Mouse (Mus musculus) CH12.LX (cell line): ENCODE measurements around the gene Tas1r1. TPM values are rescaled to one million over a fixed set of nuclear protein-coding genes. Genes with fewer than 3 reads are reported as not detected.
A peak's percentile ranks its signal among the peaks of the same experiment; 100 is the strongest.
"Not testable (repeated sequence)": the region's sequence is repeated elsewhere in the genome, so short reads cannot be mapped to it uniquely, and the experiment has no call there.

Experiments used
- DNase-seq: peaks from one replicate; pipeline ENCODE4 v3.0.0-alpha.2; 2013; ENCODE audit errors: extremely low read depth
- H3K27ac ChIP-seq: 2 replicates; pipeline ENCODE4 v1.5.1; 2012; ENCODE audit warnings: low read depth, mild to moderate bottlenecking, control low read depth, moderate library complexity; ENCODE audit not compliant: insufficient read depth
- H3K27me3 ChIP-seq: replicated peaks from 2 replicates; pipeline ENCODE3; 2012; ENCODE audit warnings: inconsistent platforms
- H3K36me3 ChIP-seq, 2 experiments: replicated peaks in 1 of 2; 2 replicates each; pipeline versions ENCODE3 to v1.6.1; 2012; ENCODE audit warnings: inconsistent platforms in 1 of 2, low read length in 1 of 2, mild to moderate bottlenecking in 1 of 2, mixed read lengths in 1 of 2, moderate library complexity in 1 of 2; ENCODE audit not compliant: control insufficient read depth in 1 of 2, insufficient read depth in 1 of 2
- H3K4me1 ChIP-seq, 2 experiments: 2 replicates each; pipeline ENCODE4 v1.6.1; 2012; ENCODE audit warnings: inconsistent platforms in 1 of 2, moderate library complexity in 1 of 2; ENCODE audit not compliant: insufficient read depth in 2 of 2, control insufficient read depth in 1 of 2
- H3K4me2 ChIP-seq: 2 replicates; pipeline ENCODE4 v1.6.1; 2012; ENCODE audit warnings: low read depth, mild to moderate bottlenecking, control low read depth; ENCODE audit not compliant: poor library complexity, insufficient read depth, severe bottlenecking
- H3K4me3 ChIP-seq, 3 experiments: fragments of 150-350 bp in 1 of 3; sonication (generic) in 1 of 3; replicated peaks in 1 of 3; 2 replicates each; pipeline versions ENCODE3 to v1.5.1; 2011 to 2012; ENCODE audit warnings: low read depth in 2 of 3, low read length in 2 of 3, mild to moderate bottlenecking in 2 of 3, moderate library complexity in 2 of 3, control low read depth in 1 of 3, improper control_type of control experiment in 1 of 3, inconsistent platforms in 1 of 3, mixed read lengths in 1 of 3; ENCODE audit not compliant: poor library complexity in 1 of 3
- H3K79me2 ChIP-seq: replicated peaks from 2 replicates; pipeline ENCODE4 v1.6.1; 2012; ENCODE audit warnings: mild to moderate bottlenecking, moderate library complexity; ENCODE audit not compliant: control insufficient read depth, poor library complexity, insufficient read depth, severe bottlenecking; ENCODE audit errors: extremely low read depth
- H3K9ac ChIP-seq: 2 replicates; pipeline ENCODE4 v1.6.1; 2012; ENCODE audit warnings: low read depth, mild to moderate bottlenecking, control low read depth, moderate library complexity; ENCODE audit not compliant: insufficient read depth
- H3K9me3 ChIP-seq: replicated peaks from 2 replicates; pipeline ENCODE3; 2012; ENCODE audit warnings: low read length, inconsistent platforms, mixed read lengths
- CTCF ChIP-seq, 2 experiments: IDR thresholded peaks in 1 of 2; conservative IDR thresholded peaks in 1 of 2; 2 replicates each; pipeline ENCODE4 v1.5.1; 2011 to 2012; ENCODE audit warnings: low read depth in 2 of 2, low read length in 2 of 2, improper control_type of control experiment in 1 of 2, inconsistent platforms in 1 of 2, mild to moderate bottlenecking in 1 of 2, moderate library complexity in 1 of 2
- IRF4 ChIP-seq: IDR thresholded peaks from 2 replicates; pipeline ENCODE4 v1.6.1; 2014; ENCODE audit warnings: low read depth, mild to moderate bottlenecking, inconsistent platforms, low read length, improper control_type of control experiment
- MAX ChIP-seq: IDR thresholded peaks from 2 replicates; pipeline ENCODE4 v1.6.1; 2011; ENCODE audit warnings: low read length, improper control_type of control experiment
- PAX5 ChIP-seq: IDR thresholded peaks from 2 replicates; pipeline ENCODE4 v1.6.1; 2012; ENCODE audit warnings: low read length, inconsistent platforms, mixed read lengths
- POLR2A ChIP-seq: IDR thresholded peaks from 2 replicates; pipeline ENCODE4 v1.6.1; 2011; ENCODE audit warnings: low read depth, mild to moderate bottlenecking, improper control_type of control experiment, low read length
- RCOR1 ChIP-seq: conservative IDR thresholded peaks from 2 replicates; pipeline ENCODE4 v1.6.1; 2012; ENCODE audit warnings: low read depth, mild to moderate bottlenecking, inconsistent platforms, low read length, improper control_type of control experiment
- SMC3 ChIP-seq: IDR thresholded peaks from 2 replicates; pipeline ENCODE4 v1.6.1; 2011; ENCODE audit warnings: low read depth, low read length, improper control_type of control experiment
- UBTF ChIP-seq: IDR thresholded peaks from 2 replicates; pipeline ENCODE4 v1.6.1; 2012; ENCODE audit warnings: low read depth, mild to moderate bottlenecking, inconsistent platforms, low read length, improper control_type of control experiment, moderate library complexity
- ZKSCAN1 ChIP-seq: IDR thresholded peaks from 2 replicates; pipeline ENCODE4 v1.6.1; 2012; ENCODE audit warnings: low read depth, inconsistent platforms, low read length, improper control_type of control experiment, borderline replicate concordance
- ZMIZ1 ChIP-seq: IDR thresholded peaks from 2 replicates; pipeline ENCODE4 v1.6.1; 2012; ENCODE audit warnings: low read depth, mild to moderate bottlenecking, inconsistent platforms, low read length, improper control_type of control experiment
- ZNF384 ChIP-seq: IDR thresholded peaks from 2 replicates; pipeline ENCODE4 v1.6.1; 2012; ENCODE audit warnings: low read depth, low read length, improper control_type of control experiment, inconsistent platforms
- dilution Hi-C: fragments of 300-500 bp; cut with MboI; formaldehyde crosslinking; loops from 2 replicates; pipeline ENCODE4 v1.14.3; 2020; ENCODE audit warnings: low sequenced_read_pairs; ENCODE audit not compliant: extremely low pct_unique_long_range_greater_than_20kb, extremely low pct_ligation_motif_present
- in situ Hi-C: fragments of 300-500 bp; cut with MboI; formaldehyde crosslinking; loops from 3 replicates; pipeline ENCODE4 v1.14.3; 2019; ENCODE audit warnings: low sequenced_read_pairs, low pct_ligation_motif_present, low pct_unique_long_range_greater_than_20kb, mixed read lengths
- polyA plus RNA-seq: library from polyadenylated mRNA; unstranded; fragments of >175 nt; gene quantifications from 2 replicates; pipeline ENCODE4 v1.2.1, GENCODE M21; 2012; ENCODE audit warnings: low read depth; ENCODE audit not compliant: insufficient read length
- total RNA-seq, 2 experiments: library from RNA; depleted of rRNA; stranded (reverse); fragments of 300-350 nt in 1 of 2; fragments of >200 nt in 1 of 2; gene quantifications; 2 replicates each; pipeline ENCODE4 v1.2.3; 2012 to 2014

Tas1r1 gene
- total and polyA plus RNA-seq, 3 experiments, result 0.21 TPM; not detected in 2

DNA sequence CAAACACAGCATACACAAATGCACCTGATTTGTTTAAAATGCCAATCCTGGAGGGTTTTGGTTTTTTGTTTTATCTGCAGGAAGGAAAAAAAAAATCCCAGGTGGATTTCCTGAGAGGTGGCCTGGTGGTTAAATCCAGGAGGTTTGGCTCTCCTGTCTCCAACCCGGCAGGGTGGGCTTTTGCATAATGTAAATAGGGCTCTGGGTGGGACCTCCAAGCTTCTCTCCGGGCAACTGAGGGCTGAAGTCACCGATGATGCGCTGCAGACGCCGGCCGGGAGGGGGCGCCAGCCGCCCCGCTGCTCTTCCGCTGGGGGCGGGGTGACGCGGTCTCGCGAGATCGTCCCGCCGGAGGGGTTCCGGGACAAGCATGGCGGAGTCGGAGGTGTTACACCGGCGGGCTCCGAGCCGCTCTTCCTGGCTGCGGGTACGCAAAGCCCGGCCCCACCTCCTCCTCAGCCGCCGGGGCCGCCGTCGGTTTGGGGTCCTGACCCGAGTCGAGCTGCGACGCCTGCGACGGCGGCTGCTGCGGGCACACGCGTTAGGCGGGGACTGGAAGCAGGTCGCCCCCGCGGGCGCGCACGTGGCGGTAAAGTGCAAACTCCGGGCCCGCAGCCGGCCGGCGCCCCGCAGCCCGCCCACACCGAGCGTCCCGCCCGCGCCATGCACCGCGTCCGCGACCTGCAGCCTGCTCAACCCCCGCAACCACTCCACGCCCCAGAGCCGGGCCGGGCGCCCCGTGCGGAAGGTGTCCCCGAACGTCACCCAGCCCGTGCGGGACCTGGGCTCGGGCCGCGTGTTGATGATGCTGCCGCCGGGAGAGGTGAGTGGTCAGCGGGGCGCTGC lies 840 bp upstream of the Tas1r1 start, which contains the start of gene Nol9 (continued):
- TF ChIP-seq ZKSCAN1, result no peak

DNA sequence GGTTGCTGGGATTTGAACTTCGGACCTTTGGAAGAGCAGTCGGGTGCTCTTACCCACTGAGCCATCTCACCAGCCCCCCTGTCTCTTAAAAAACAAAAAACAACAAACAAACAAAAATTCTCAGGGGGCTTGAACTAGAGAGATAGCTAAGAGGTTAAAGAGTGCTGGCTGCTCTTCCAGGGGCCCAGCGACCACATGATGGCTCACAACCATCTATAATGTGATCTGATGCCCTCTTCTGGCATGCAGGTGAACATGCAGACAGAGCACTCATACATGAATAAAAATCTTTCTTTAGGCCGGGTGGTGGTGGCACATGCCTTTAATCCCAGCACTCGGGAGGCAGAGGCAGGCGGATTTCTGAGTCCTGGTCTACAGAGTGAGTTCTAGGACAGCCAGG lies 1.9 kb downstream of the Tas1r1 start:
- peak in 1 of 2 experiments; percentile 49; a peak in 2 of 4 replicates for TF ChIP-seq CTCF (conservative IDR thresholded peaks at IDR 0.05 in 1 of 2, IDR thresholded peaks at IDR 0.05 in 1 of 2; ENCODE audit: low read depth in 2 of 2, low read length in 2 of 2)
- TF ChIP-seq SMC3, result peak; percentile 11; the same call in 1 of the 2 replicates
- H3K27ac ChIP-seq, H3K4me2 ChIP-seq, in situ Hi-C loops, H3K9ac ChIP-seq, dilution Hi-C loops, H3K4me3 ChIP-seq, H3K9me3 ChIP-seq, H3K27me3 ChIP-seq, H3K36me3 ChIP-seq: not testable (repeated sequence)
- peaks cover 20% of the 10 kb centered on the region for H3K79me2 ChIP-seq
- H3K4me1 ChIP-seq, result peaks cover 11 to 23% of the 10 kb centered on the region in 2 experiments
- peak; percentile 6 for DNase-seq

DNA sequence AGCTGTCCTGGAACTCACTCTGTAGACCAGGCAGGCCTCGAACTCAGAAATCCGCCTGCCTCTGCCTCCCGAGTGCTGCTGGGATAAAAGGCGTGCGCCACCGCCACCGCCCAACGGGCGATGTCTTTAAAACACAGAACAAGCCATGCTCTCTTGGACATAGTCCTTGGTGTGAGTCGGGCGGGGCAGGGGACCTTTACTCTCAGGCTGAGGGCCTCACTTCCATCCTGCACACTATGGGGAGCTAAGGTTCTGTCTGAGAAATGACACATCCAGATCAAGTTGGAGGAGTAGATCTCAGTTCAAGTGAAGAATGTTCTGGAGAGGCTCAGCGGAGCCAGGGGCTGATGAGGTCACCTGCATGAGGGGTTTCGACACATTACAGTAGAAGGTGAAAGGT lies 5.4 kb downstream of the Tas1r1 start:
- Histone ChIP-seq H3K4me2 (no peak overlapping the region), H3K9ac (no peak overlapping the region), H3K36me3 (no peaks in the 10 kb centered on the region), H3K9me3 (no peaks in the 10 kb centered on the region), H3K4me1 (peaks cover 9 to 12% of the 10 kb centered on the region in 2 experiments), H3K79me2 (no peaks in the 10 kb centered on the region), H3K4me3 (no peak overlapping the region), H3K27ac (no peak overlapping the region), H3K27me3 (peaks cover 3% of the 10 kb centered on the region)
- in situ Hi-C loops, result loop anchor here (5.0 kb wide), 1 partner anchor 56 kb away; no protein-coding TSS in a partner anchor
- no peak for DNase-seq
- dilution Hi-C loops, result no loop called here
- no peak for TF ChIP-seq MAX
- no peak for TF ChIP-seq PAX5
- TF ChIP-seq ZMIZ1, result no peak
- TF ChIP-seq SMC3, result no peak
- TF ChIP-seq ZNF384, result no peak
- TF ChIP-seq RCOR1, result no peak
- TF ChIP-seq POLR2A, result no peak
- no peak for TF ChIP-seq UBTF
- TF ChIP-seq IRF4, result no peak
- no peak for TF ChIP-seq CTCF (conservative IDR thresholded peaks at IDR 0.05 in 1 of 2, IDR thresholded peaks at IDR 0.05 in 1 of 2; ENCODE audit: low read depth in 2 of 2, low read length in 2 of 2)
